Mouse (Mus musculus) hindbrain, embryonic 12.5 days (tissue): Measurements from ENCODE around the gene Tmc1. TPM values are rescaled to one million over a fixed set of nuclear protein-coding genes. Genes with fewer than 3 reads are reported as not detected.

Experiments used
- ATAC-seq: fragments of 200-750 bp; cut with Nextera tagmentation; 2 replicates; pipeline ENCODE4 v1.8.0; 2017; ENCODE audit warnings: moderate TSS enrichment; ENCODE audit not compliant: low FRiP score
- H3K27ac ChIP-seq: fragments of 300-500 bp; sonication (generic); 2 replicates; pipeline ENCODE4 v1.5.1; 2016; ENCODE audit warnings: mild to moderate bottlenecking
- H3K27me3 ChIP-seq: fragments of 300-500 bp; sonication (generic); 2 replicates; pipeline ENCODE4 v1.6.1; 2016; ENCODE audit warnings: mild to moderate bottlenecking
- H3K36me3 ChIP-seq: fragments of 300-500 bp; sonication (generic); 2 replicates; pipeline ENCODE4 v1.6.1; 2016; ENCODE audit warnings: mild to moderate bottlenecking
- H3K4me1 ChIP-seq: fragments of 300-500 bp; sonication (generic); 2 replicates; pipeline ENCODE4 v1.6.1; 2016
- H3K4me2 ChIP-seq: fragments of 300-500 bp; sonication (generic); replicated peaks from 2 replicates; pipeline ENCODE4 v1.6.1; 2016; ENCODE audit warnings: mild to moderate bottlenecking
- H3K4me3 ChIP-seq: fragments of 300-500 bp; sonication (generic); 2 replicates; pipeline ENCODE4 v1.5.1; 2016; ENCODE audit warnings: mild to moderate bottlenecking
- H3K9ac ChIP-seq: fragments of 300-500 bp; sonication (generic); 2 replicates; pipeline ENCODE4 v1.6.1; 2016; ENCODE audit warnings: mild to moderate bottlenecking, moderate library complexity
- H3K9me3 ChIP-seq: fragments of 300-500 bp; sonication (generic); replicated peaks from 2 replicates; pipeline ENCODE4 v1.6.1; 2016; ENCODE audit warnings: mild to moderate bottlenecking
- WGBS: fragments of 180-500 bp; shearing (Covaris S2); methylation state at CpG from one replicate; pipeline ENCODE4 v1.1.7; 2016; 5-methylcytosine and 5-hydroxymethylcytosine counted together
- polyA plus RNA-seq: library from polyadenylated mRNA; unstranded; fragments of >200 nt; fragmentation: Nextera tagmentation; extraction: Ambion mirVana; gene quantifications from 2 replicates; pipeline ENCODE4 v1.2.1, GENCODE M21; 2016

Gene Tmc1
- polyA plus RNA-seq: 0.08 and 0.20 TPM in 2 replicates

DNA sequence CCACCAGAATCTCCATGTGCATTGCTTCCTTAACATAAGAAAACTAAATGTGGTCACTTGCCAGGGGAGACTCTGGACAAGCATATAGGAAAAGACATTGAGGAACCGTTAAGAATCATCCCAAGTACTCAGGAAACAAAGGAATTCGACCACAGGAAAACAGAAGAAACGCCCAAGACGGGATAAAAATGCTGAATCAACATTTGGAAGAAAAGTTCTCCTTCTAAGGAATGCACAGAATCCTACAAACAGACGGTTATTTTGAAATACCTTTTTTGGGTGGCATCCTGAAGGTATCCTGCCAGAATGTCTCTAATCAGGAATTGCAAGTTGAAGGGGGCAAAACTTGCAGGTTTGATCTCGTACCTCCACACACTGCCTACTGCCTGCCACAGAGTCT, at the start of gene Tmc1:
Gene Tmc1, minus strand, starts transcription at position 329 of the 400 bp plus-strand sequence.
- H3K9me3 ChIP-seq: 0 out of 2 replicates have a peak, but pooled peaks cover 7% of the 10 kb centered on the region
- no peak within 1 kb of the TSS for H3K4me2 ChIP-seq
- no peak within 1 kb of the TSS for H3K9ac ChIP-seq
- H3K36me3 ChIP-seq: no peaks in the 10 kb centered on the region
- 83% methylated on average over 6 of the region's 6 CpGs for WGBS
- no peak within 1 kb of the TSS for H3K27ac ChIP-seq
- no peak for ATAC-seq
- no peak within 1 kb of the TSS for H3K4me3 ChIP-seq
- H3K27me3 ChIP-seq: no peaks in the 10 kb centered on the region
- no peaks in the 10 kb centered on the region for H3K4me1 ChIP-seq

DNA sequence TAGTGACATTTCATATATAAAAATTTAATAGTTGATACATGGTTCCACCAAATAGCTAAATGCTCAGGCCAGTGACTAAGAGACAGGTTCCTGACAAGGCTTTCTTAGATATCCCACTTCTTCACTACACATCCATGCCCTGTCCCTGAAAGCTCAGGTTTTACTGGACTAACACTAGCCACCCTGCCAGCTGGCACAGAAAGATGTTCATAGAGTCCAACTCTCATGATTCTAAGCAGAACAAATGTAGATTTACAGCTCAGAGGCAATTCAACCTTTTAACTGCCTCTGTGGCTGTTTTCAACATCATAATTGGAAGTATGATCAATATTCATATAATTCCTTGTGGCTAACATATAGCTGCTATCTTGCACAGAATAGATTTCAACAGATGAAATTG, 47.5 kb upstream of the Tmc1 start:
- Histone ChIP-seq H3K4me2 (no peak overlapping the region), H3K27ac (no peak overlapping the region), H3K4me3 (no peak overlapping the region), H3K36me3 (no peaks in the 10 kb centered on the region), H3K9ac (no peak overlapping the region), H3K27me3 (no peaks in the 10 kb centered on the region), H3K9me3 (no peaks in the 10 kb centered on the region), H3K4me1 (no peaks in the 10 kb centered on the region)
- ATAC-seq: no peak

DNA sequence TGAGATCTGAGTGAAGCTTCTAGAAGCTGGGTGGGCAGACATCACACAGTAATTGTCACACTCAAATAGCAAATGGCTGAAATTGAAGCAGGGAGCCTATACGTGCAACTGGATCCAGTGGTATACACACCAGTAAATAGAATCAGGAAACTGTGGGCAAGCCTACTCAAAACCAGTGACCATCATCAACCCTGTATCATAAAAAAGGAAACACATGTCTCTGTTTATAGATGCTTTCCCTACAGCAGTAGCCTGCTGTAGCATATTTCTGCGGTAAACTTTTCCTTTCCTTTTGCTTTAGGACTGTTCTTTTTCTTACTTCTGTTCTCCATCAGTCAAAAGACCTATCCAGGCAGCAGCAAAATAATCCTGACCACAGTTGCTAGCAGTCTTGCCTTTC, 25.2 kb upstream of the Tmc1 start:
- Histone ChIP-seq H3K4me2 (no peak overlapping the region), H3K27me3 (no peaks in the 10 kb centered on the region), H3K4me1 (no peaks in the 10 kb centered on the region), H3K9ac (no peak overlapping the region), H3K27ac (no peak overlapping the region), H3K36me3 (no peaks in the 10 kb centered on the region), H3K4me3 (no peak overlapping the region), H3K9me3 (no peaks in the 10 kb centered on the region)
- ATAC-seq: no peak
- WGBS: 93% methylated on average over 2 of the region's 2 CpGs

DNA sequence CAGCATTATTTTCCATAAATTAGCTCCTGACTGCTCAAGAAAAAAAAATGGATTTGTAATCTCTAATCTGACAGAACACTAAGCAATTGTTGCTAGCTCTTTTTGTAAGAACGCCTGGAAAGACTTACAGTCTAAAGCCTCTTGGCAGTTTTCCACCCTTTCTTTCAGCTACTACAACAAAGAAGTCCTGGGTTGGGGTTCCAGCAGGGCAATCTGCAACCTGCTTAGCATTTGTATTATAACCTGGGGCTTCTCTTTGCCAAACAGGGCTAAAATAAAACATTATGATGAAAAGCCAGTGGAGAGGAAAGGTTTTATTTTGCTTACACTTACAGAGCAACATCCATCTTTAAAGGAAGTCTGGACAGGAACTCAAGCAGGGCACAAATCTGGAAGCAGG, 24.1 kb upstream of the Tmc1 start:
- H3K27me3 ChIP-seq: no peaks in the 10 kb centered on the region
- no peak for ATAC-seq
- no peak overlapping the region for H3K4me2 ChIP-seq
- WGBS: 10% methylated on average over 1 of the region's 1 CpGs
- no peaks in the 10 kb centered on the region for H3K36me3 ChIP-seq
- no peaks in the 10 kb centered on the region for H3K9me3 ChIP-seq
- no peak overlapping the region for H3K27ac ChIP-seq
- no peak overlapping the region for H3K9ac ChIP-seq
- H3K4me3 ChIP-seq: no peak overlapping the region
- no peaks in the 10 kb centered on the region for H3K4me1 ChIP-seq

DNA sequence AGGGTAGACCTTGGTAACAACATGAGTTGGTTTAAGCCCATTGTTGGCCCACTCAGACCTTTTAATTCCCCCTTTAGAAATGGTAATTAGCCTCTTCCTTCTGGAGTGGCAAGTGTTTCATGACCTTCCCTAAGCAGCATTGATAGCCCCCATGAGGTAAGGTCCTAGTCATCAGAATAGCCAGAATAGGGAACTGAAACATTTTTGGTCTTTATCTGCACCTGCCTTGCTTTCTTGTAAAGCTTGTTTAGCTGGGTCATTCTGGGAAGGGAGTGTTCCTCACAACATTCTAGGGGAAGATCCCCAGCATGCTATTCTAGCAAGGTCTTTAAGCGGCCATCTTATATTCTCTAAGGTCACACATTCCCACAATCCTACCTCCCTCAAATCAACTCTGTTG, 17.9 kb upstream of the Tmc1 start:
- Histone ChIP-seq H3K9ac (no peak overlapping the region), H3K9me3 (no peaks in the 10 kb centered on the region), H3K36me3 (no peaks in the 10 kb centered on the region), H3K4me1 (no peaks in the 10 kb centered on the region), H3K4me2 (no peak overlapping the region), H3K27me3 (no peaks in the 10 kb centered on the region), H3K4me3 (no peak overlapping the region), H3K27ac (no peak overlapping the region)
- ATAC-seq: no peak
- WGBS: 90% methylated on average over 1 of the region's 1 CpGs

DNA sequence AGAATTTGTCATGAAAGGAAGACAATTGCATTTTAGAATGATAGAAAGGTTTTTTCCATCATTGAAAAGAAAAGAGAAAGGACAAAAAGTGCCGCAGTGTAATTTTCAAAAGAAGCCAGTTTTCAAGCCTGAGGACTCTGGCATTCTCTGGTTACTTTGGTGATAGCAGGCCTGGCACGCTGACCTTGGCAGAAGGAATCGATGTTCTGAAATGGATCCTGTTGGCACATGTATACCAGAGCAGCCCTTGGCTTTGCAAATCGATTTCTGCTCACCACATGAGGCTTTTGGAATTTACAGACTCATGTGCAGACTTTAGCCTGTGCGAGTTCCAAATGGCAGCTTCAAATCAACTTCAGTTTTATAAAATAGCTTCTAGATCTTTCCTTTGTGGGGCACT, 813 bp upstream of the Tmc1 start:
- no peak overlapping the region for H3K27ac ChIP-seq
- no peaks in the 10 kb centered on the region for H3K27me3 ChIP-seq
- H3K4me3 ChIP-seq: no peak overlapping the region
- ATAC-seq: no peak
- no peak overlapping the region for H3K9ac ChIP-seq
- no peaks in the 10 kb centered on the region for H3K36me3 ChIP-seq
- no peak overlapping the region for H3K4me2 ChIP-seq
- WGBS: 86% methylated on average over 5 of the region's 5 CpGs
- H3K9me3 ChIP-seq: 0 out of 2 replicates have a peak, but pooled peaks cover 7% of the 10 kb centered on the region
- no peaks in the 10 kb centered on the region for H3K4me1 ChIP-seq

DNA sequence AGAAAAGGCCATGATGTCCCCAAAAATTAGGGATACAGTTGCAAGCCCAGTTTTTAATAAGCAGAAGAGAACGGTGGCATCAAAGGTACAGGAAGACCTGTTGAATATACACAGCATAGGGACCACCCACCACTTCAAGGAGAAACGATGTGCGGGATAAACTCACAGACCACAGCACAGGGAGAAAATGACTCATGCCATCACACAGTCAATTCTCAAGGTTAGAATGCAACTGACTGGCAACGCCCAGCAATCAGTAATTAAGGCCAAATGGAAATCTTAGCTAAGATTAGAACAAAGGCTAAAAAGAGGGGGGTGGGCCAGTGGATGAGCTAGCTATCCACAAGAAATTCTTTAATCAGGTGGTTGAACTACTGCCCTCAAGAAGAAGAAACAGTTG, 9.6 kb downstream of the Tmc1 start:
- 71% methylated on average over 4 of the region's 4 CpGs for WGBS

DNA sequence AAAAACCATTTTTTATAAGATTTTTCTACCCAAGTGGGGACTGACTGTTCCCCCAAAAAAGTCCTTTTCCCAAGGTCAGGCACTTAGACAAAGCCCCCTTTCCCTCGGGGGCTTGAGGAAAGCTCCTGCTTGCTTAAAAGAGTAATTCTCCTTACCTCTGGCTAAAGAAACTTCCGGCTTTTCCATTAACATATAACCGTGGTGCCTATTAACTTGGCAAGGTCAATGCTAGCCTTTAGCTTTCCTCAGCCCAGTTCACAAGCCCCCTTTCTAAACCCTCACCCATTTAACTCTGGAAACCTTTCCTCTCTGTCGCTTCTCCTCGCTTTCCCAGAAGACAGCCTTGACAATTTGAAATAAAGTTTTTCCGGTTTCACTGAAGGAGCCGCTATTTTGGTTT, 29.7 kb downstream of the Tmc1 start:
- no peaks in the 10 kb centered on the region for H3K36me3 ChIP-seq
- H3K9me3 ChIP-seq: no peaks in the 10 kb centered on the region
- ATAC-seq: 0 out of 2 replicates have a peak, but pooled peaks have one; percentile 18
- H3K4me1 ChIP-seq: peaks cover 6% of the 10 kb centered on the region
- no peaks in the 10 kb centered on the region for H3K27me3 ChIP-seq
- peak overlapping the region; percentile 36; the same call in 1 of the 2 replicates for H3K4me2 ChIP-seq
- H3K27ac ChIP-seq: no peak overlapping the region
- 49% methylated on average over 7 of the region's 7 CpGs for WGBS
- no peak overlapping the region for H3K9ac ChIP-seq
- H3K4me3 ChIP-seq: no peak overlapping the region

More for the DNA sequence above, 9.6 kb downstream of the Tmc1 start:
- H3K9ac ChIP-seq: no peak overlapping the region
- no peak overlapping the region for H3K27ac ChIP-seq
- H3K36me3 ChIP-seq: no peaks in the 10 kb centered on the region
- H3K4me2 ChIP-seq: no peak overlapping the region
- no peak for ATAC-seq
- H3K4me3 ChIP-seq: no peak overlapping the region
- no peaks in the 10 kb centered on the region for H3K9me3 ChIP-seq
- no peaks in the 10 kb centered on the region for H3K27me3 ChIP-seq
- no peaks in the 10 kb centered on the region for H3K4me1 ChIP-seq

DNA sequence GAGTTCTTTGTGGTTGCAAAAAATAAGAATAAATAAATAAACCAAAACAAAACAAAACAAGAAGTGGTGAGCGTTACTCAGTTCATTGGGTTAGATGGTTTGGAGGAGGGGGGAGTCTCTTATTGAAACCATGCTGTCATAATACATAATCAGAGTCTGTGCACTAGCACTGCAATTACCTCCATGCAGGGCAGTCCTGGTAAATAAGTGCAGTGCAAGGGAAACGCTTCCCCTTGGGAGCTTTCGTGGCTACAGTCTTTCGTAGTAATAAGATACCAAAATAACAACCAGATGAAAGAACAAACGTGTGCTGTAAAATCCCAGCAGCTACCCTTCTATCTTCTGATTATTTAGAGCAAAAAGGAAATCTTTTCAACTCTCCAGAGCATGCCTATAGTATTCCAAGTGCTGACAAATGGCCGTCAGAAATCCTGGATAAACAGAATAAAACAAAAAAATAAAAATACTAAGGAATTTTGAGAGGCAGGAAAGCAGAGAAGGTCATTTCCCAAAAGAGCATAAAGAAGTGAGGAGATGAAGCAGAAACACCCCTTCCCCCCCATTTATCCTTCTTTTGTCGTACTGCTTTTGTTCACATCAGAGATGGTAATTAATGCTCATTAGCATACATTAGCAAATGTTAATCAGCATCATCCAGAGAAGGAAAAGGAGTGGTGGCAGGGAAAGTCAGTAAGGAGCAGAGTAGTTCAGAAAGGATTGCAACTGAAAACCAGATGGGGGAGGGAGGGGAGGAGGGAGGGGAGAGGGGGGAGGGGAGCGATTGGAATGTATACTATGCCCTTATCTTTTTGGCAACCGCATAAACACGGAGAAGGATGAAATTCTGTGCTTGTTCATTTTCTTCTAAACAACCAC, 30.4 kb downstream of the Tmc1 start:
- H3K27me3 ChIP-seq: no peaks in the 10 kb centered on the region
- H3K27ac ChIP-seq: peak overlapping the region; percentile 73
- H3K9me3 ChIP-seq: no peaks in the 10 kb centered on the region
- 8% methylated on average over 9 of the region's 10 CpGs for WGBS
- no peak overlapping the region for H3K4me3 ChIP-seq
- H3K36me3 ChIP-seq: no peaks in the 10 kb centered on the region
- H3K4me1 ChIP-seq: peaks cover 6% of the 10 kb centered on the region
- H3K9ac ChIP-seq: no peak overlapping the region
- H3K4me2 ChIP-seq: peak overlapping the region; percentile 36
- ATAC-seq: peak; percentile 94

DNA sequence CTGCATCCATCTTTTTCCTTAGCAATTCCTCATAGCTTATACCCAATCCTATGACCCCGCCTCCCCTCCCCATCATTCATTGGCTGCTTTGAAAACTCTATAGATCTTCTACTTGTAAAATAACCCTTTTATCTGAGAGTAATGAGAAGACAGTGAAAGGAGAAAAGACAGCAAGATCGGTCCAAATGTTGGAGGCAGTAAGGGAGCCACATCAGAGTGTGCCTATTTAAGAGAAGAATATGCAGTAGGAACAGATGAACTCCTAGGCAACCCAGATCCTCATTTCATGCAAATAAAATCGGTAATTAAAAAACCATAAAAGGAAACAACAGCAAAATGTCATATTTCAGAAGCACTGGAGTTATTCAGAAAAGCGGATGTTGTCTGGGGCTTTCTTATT, 35.8 kb downstream of the Tmc1 start:
- Histone ChIP-seq H3K36me3 (no peaks in the 10 kb centered on the region), H3K4me3 (no peak overlapping the region), H3K27me3 (no peaks in the 10 kb centered on the region), H3K9ac (no peak overlapping the region), H3K9me3 (no peaks in the 10 kb centered on the region), H3K4me2 (no peak overlapping the region), H3K4me1 (0 out of 2 replicates have a peak, but pooled peaks cover under 1% of the 10 kb centered on the region), H3K27ac (no peak overlapping the region)
- 81% methylated on average over 4 of the region's 4 CpGs for WGBS
- no peak for ATAC-seq

DNA sequence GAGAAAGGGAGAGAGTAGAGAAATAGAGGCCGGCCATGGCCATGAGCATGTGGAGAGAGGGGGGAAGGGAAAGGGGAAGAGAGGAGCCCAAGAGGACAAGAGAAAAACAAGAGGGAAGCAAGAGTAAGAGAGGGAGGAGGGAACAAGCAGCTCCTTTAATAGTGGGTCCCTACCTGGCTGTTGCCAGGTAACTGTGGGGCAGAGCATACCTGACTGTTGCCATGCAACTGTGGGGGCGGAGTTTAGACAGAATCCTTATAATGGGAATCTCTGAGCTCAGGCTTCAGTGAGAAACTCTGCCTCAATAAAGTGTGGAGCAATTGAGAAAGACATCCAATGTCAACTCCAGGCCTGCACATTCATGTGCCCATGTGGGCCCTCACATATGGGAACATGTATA, 38.9 kb downstream of the Tmc1 start:
- H3K4me2 ChIP-seq: no peak overlapping the region
- H3K4me3 ChIP-seq: no peak overlapping the region
- ATAC-seq: no peak
- H3K9ac ChIP-seq: no peak overlapping the region
- no peaks in the 10 kb centered on the region for H3K27me3 ChIP-seq
- H3K36me3 ChIP-seq: no peaks in the 10 kb centered on the region
- 92% methylated on average over 2 of the region's 2 CpGs for WGBS
- no peaks in the 10 kb centered on the region for H3K9me3 ChIP-seq
- H3K27ac ChIP-seq: no peak overlapping the region
- H3K4me1 ChIP-seq: no peaks in the 10 kb centered on the region

DNA sequence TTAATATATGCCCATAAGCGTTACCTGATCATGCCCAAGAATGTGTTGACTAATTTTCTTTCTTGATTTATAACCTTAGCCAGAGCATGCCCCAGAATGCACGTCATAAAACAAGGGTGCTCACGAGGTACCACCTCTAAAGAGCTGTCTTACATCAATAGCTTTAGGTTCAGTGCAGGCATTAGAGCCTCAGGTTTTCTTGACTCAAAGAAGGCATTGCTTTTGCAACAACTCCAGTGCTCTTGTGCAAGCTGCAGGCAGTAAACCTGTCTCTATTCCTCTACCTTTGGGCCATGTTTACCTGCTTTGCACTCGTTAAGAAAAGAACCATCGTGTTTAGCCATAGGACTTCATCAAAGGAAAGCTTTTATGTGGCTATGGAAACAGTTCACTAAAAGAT, 43.6 kb downstream of the Tmc1 start:
- H3K27ac ChIP-seq: no peak overlapping the region
- no peak overlapping the region for H3K4me3 ChIP-seq
- WGBS: 86% methylated on average over 5 of the region's 5 CpGs
- no peaks in the 10 kb centered on the region for H3K9me3 ChIP-seq
- no peak for ATAC-seq
- H3K4me2 ChIP-seq: no peak overlapping the region
- H3K9ac ChIP-seq: no peak overlapping the region
- no peaks in the 10 kb centered on the region for H3K36me3 ChIP-seq
- H3K27me3 ChIP-seq: no peaks in the 10 kb centered on the region
- H3K4me1 ChIP-seq: no peaks in the 10 kb centered on the region

DNA sequence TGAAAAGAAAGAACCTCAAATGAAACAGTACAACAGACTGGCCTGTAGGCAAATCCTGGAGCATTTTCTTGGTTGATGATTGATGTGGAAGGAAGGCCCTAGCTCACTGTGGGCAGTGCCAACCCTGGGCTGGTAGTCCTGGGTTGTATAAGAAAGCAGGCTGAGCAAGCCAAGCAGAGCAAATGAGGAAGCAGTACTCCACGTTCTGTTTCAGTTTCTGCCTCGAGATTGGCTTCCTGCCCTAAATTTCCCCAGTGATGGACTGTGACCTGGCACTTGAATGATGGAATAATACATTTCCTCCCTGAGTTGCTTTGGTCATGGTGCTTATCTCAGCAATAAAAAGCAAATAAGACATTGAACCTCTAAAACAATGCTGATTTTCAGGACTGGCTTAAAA, 72.8 kb downstream of the Tmc1 start:
- Histone ChIP-seq H3K36me3 (no peaks in the 10 kb centered on the region), H3K9me3 (no peaks in the 10 kb centered on the region), H3K27ac (no peak overlapping the region), H3K9ac (no peak overlapping the region), H3K4me3 (no peak overlapping the region), H3K4me1 (no peaks in the 10 kb centered on the region), H3K4me2 (no peak overlapping the region), H3K27me3 (no peaks in the 10 kb centered on the region)
- no peak for ATAC-seq
- WGBS: 67% methylated on average over 2 of the region's 2 CpGs
